ENCODE assay signal across 14 mouse cellular contexts in genomic region chr7:64533374-64533773, GRCm38 (mm10). TPM values are rescaled to one million over a fixed set of nuclear protein-coding genes. Genes with fewer than 3 reads are reported as not detected.
A peak's percentile ranks its signal among the peaks of the same experiment; 100 is the strongest.
DNase-seq lines count a peak whose midpoint lies in the region; ATAC-seq lines count a peak whose summit lies in the region.
"Had no signal": no experiment of that assay in that cellular context is flagged by ENCODE, and none has a peak within 500 bp of the region (broad histone marks: within the 10 kb centered on the region; RNA-seq: fewer than 3 reads in every experiment).

No protein-coding gene starts in this region.

- 29% methylated on average over 6 of the region's 6 CpGs for WGBS in hindbrain, embryonic 13.5 days
- 16% methylated on average over 6 of the region's 6 CpGs for WGBS in midbrain, embryonic 14.5 days

- ATAC-seq in hindbrain, embryonic 13.5 days (ENCODE audit: low FRiP score) = peak; percentile 62
- ATAC-seq in midbrain, embryonic 14.5 days (ENCODE audit: low FRiP score, low TSS enrichment) = peak; percentile 68; the same call in 1 of the 2 replicates
- ATAC-seq: lung, postnatal 0 days had no signal

- H3K9ac ChIP-seq in hindbrain, embryonic 13.5 days = 0 out of 2 replicates have a peak overlapping the region, but pooled peaks have one; percentile 10
- no peak overlapping the region for H3K9ac ChIP-seq in midbrain, embryonic 14.5 days (replicated peaks; ENCODE audit: low read length)
- H3K9ac ChIP-seq: heart, embryonic 15.5 days; liver, embryonic 14.5 days had no signal

- no peak overlapping the region for H3K4me3 ChIP-seq in hindbrain, embryonic 13.5 days
- no peak overlapping the region for H3K4me3 ChIP-seq in midbrain, embryonic 14.5 days (replicated peaks; ENCODE audit: low read depth, low read length)
- H3K4me3 ChIP-seq: heart, embryonic 15.5 days had no signal

- peaks cover 18% of the 10 kb centered on the region for H3K4me1 ChIP-seq in hindbrain, embryonic 13.5 days (replicated peaks)
- H3K4me1 ChIP-seq in midbrain, embryonic 14.5 days (ENCODE audit: control insufficient read depth, insufficient read depth, low read length) = peaks cover 14% of the 10 kb centered on the region
- H3K4me1 ChIP-seq: heart, embryonic 15.5 days had no signal

- H3K27ac ChIP-seq in hindbrain, embryonic 13.5 days = peak overlapping the region; percentile 81
- H3K27ac ChIP-seq in midbrain, embryonic 14.5 days (replicated peaks; ENCODE audit: low read depth, low read length) = peak overlapping the region; percentile 87
- H3K27ac ChIP-seq: heart, embryonic 15.5 days; liver, embryonic 14.5 days had no signal

- H3K9me3 ChIP-seq in hindbrain, embryonic 13.5 days = no peaks in the 10 kb centered on the region; the same call in 1 of the 2 replicates
- H3K9me3 ChIP-seq in midbrain, embryonic 14.5 days (ENCODE audit: control insufficient read depth, low read length) = peaks cover 4% of the 10 kb centered on the region; the same call in 1 of the 2 replicates
- H3K9me3 ChIP-seq: heart, embryonic 15.5 days had no signal

- no peak overlapping the region for H3K4me2 ChIP-seq in hindbrain, embryonic 13.5 days
- no peak overlapping the region for H3K4me2 ChIP-seq in midbrain, embryonic 14.5 days (ENCODE audit: low read length)
- H3K4me2 ChIP-seq: heart, embryonic 15.5 days had no signal

- no peaks in the 10 kb centered on the region for H3K27me3 ChIP-seq in hindbrain, embryonic 13.5 days
- no peaks in the 10 kb centered on the region for H3K27me3 ChIP-seq in midbrain, embryonic 14.5 days (ENCODE audit: control insufficient read depth, insufficient read depth, low read length)
- H3K27me3 ChIP-seq: heart, embryonic 15.5 days had no signal

- DNase-seq in retina, postnatal 1 day = peak; percentile 30
- DNase-seq in retina, embryonic 14.5 days (ENCODE audit: low spot score) = no peak
- peak; percentile 71 for DNase-seq in midbrain, embryonic 14.5 days
- no peak for DNase-seq in gastrocnemius, postnatal 4 days (ENCODE audit: low spot score in 2 of 2)
- no peak for DNase-seq in kidney, adult 11 months
- DNase-seq in testis, postnatal 10 days (ENCODE audit: low spot score) = no peak
- DNase-seq: cerebellum, adult 11-12 months; thymus, postnatal 4 days had no signal

- H3K36me3 ChIP-seq in hindbrain, embryonic 13.5 days = peaks cover 15% of the 10 kb centered on the region
- peaks cover 11% of the 10 kb centered on the region for H3K36me3 ChIP-seq in midbrain, embryonic 14.5 days (ENCODE audit: control insufficient read depth, insufficient read depth, low read length)
- H3K36me3 ChIP-seq: G1E; heart, embryonic 15.5 days had no signal

RNA-seq across cellular contexts. Expression of gene Apba2, which starts 31.9 kb away (rescaled TPM):
- polyA plus RNA-seq in hindbrain, embryonic 13.5 days (2015; fragmentation: Nextera tagmentation; extraction: Ambion mirVana) = 152 and 154 TPM in 2 replicates
- polyA plus RNA-seq in midbrain, embryonic 14.5 days (2014; fragmentation: Nextera tagmentation; extraction: Ambion mirVana) = 181 and 184 TPM in 2 replicates
- 1 to 10 TPM; 1.5 to 1.7 TPM for total RNA-seq in gastrocnemius, postnatal 4 days (2021)
- total RNA-seq: granulocyte monocyte progenitor cell, adult 5-6 weeks had no signal
- polyA plus RNA-seq: G1E had no signal

Comparison
In these comparisons a context has a peak if more than half of its experiments do, and no peak if none do; other contexts are left out.
1. DNase-seq: peak in retina, postnatal 1 day (single experiment) and midbrain, embryonic 14.5 days (single experiment); none in retina, embryonic 14.5 days (single experiment), gastrocnemius, postnatal 4 days (0 of 2), kidney, adult 11 months (single experiment) and testis, postnatal 10 days (single experiment).